Mouse (Mus musculus) CH12.LX (cell line): ENCODE data around the gene Ccdc171.

Experiments used
- CHD1 ChIP-seq: IDR thresholded peaks from 2 replicates; pipeline ENCODE4 v1.6.1; 2012; ENCODE audit warnings: low read depth, low read length, improper control_type of control experiment, inconsistent platforms
- CTCF ChIP-seq, 2 experiments: IDR thresholded peaks in 1 of 2; conservative IDR thresholded peaks in 1 of 2; 2 replicates each; pipeline ENCODE4 v1.5.1; 2011 to 2012; ENCODE audit warnings: low read depth in 2 of 2, low read length in 2 of 2, improper control_type of control experiment in 1 of 2, inconsistent platforms in 1 of 2, mild to moderate bottlenecking in 1 of 2, moderate library complexity in 1 of 2
- EP300 ChIP-seq: IDR thresholded peaks from 2 replicates; pipeline ENCODE4 v1.6.1; 2011; ENCODE audit warnings: low read length, improper control_type of control experiment
- HCFC1 ChIP-seq: IDR thresholded peaks from 2 replicates; pipeline ENCODE4 v1.6.1; 2012; ENCODE audit warnings: low read depth, mild to moderate bottlenecking, inconsistent platforms, low read length, improper control_type of control experiment
- JUND ChIP-seq: conservative IDR thresholded peaks from 2 replicates; pipeline ENCODE4 v1.6.1; 2011; ENCODE audit warnings: low read depth, low read length, improper control_type of control experiment
- MAFK ChIP-seq: IDR thresholded peaks from 2 replicates; pipeline ENCODE4 v1.6.1; 2011; ENCODE audit warnings: low read length, improper control_type of control experiment; ENCODE audit not compliant: insufficient replicate concordance
- RAD21 ChIP-seq: IDR thresholded peaks from 2 replicates; pipeline ENCODE4 v1.6.1; 2011; ENCODE audit warnings: low read depth, mild to moderate bottlenecking, low read length, improper control_type of control experiment, moderate library complexity
- TBP ChIP-seq: conservative IDR thresholded peaks from 2 replicates; pipeline ENCODE4 v1.6.1; 2011; ENCODE audit warnings: low read depth, low read length, improper control_type of control experiment
- USF1 ChIP-seq: IDR thresholded peaks from 2 replicates; pipeline ENCODE4 v1.6.1; 2014; ENCODE audit warnings: low read depth, mild to moderate bottlenecking, inconsistent platforms, low read length, improper control_type of control experiment
- USF2 ChIP-seq: conservative IDR thresholded peaks from 2 replicates; pipeline ENCODE4 v1.6.1; 2011; ENCODE audit warnings: low read depth, low read length, improper control_type of control experiment
- ZMIZ1 ChIP-seq: IDR thresholded peaks from 2 replicates; pipeline ENCODE4 v1.6.1; 2012; ENCODE audit warnings: low read depth, mild to moderate bottlenecking, inconsistent platforms, low read length, improper control_type of control experiment

DNA sequence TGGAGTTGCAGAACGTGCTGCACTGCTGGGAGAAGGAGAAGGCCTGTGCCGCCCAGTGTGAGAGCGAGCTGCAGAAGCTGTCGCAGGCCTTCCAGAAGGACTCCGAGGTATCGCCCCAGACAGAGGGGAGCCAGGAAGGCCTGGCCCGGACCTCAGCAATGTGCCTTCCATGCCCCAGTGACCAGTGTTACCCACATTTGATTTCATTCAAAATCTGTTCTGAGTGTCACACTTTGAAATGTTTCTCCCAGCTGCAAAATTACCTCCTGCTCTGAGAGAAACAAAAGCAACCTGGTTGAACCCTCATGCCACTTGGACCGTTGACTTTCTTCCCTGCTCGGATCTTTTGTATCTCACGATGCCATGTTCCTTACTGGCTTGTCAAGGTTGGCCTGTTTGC, 133.1 kb downstream of the Ccdc171 start:
- TF ChIP-seq EP300 (no peak), USF2 (no peak), TBP (no peak), CTCF (conservative IDR thresholded peaks at IDR 0.05 in 1 of 2, IDR thresholded peaks at IDR 0.05 in 1 of 2; ENCODE audit: low read depth in 2 of 2, low read length in 2 of 2) (no peak), RAD21 (no peak), USF1 (no peak), JUND (no peak), HCFC1 (no peak), ZMIZ1 (no peak), CHD1 (no peak), MAFK (no peak)
